Mouse (Mus musculus): Measurements from ENCODE around the gene Add3.

Add3 gene

GRCm38 (mm10) chr19:53130399-53131175 lies 9.7 kb upstream of the Add3 start:
- in situ Hi-C loops (cut with MseI, MboI): no loop called here

GRCm38 (mm10) chr19:53132471-53132870 lies 7.8 kb upstream of the Add3 start:
- in situ Hi-C loops (cut with MseI, MboI): no loop called here

- in situ Hi-C loops (cut with MseI, MboI): no loop called here
Observed at GRCm38 (mm10) chr19:53136336-53137090, 3.7 kb upstream of the Add3 start.

- in situ Hi-C loops (cut with MseI, MboI): no loop called here
Observed at GRCm38 (mm10) chr19:53137116-53137670, 3.0 kb upstream of the Add3 start.

- in situ Hi-C loops (cut with MseI, MboI): no loop called here
Observed at GRCm38 (mm10) chr19:53140804-53141250, 584 bp downstream of the Add3 start.

GRCm38 (mm10) chr19:53141251-53142072 lies 1.2 kb downstream of the Add3 start:
- in situ Hi-C loops (cut with MseI, MboI): no loop called here

- in situ Hi-C loops (cut with MseI, MboI): no loop called here
Observed at GRCm38 (mm10) chr19:53142190-53143107, 2.2 kb downstream of the Add3 start.

- in situ Hi-C loops (cut with MseI, MboI): no loop called here
Observed at GRCm38 (mm10) chr19:53143108-53143971, 3.1 kb downstream of the Add3 start.

GRCm38 (mm10) chr19:53145075-53145474 lies 4.8 kb downstream of the Add3 start:
- in situ Hi-C loops (cut with MseI, MboI): no loop called here

GRCm38 (mm10) chr19:53149381-53149780 lies 9.1 kb downstream of the Add3 start:
- in situ Hi-C loops (cut with MseI, MboI): no loop called here

GRCm38 (mm10) chr19:53152451-53152850 lies 12.2 kb downstream of the Add3 start:
- in situ Hi-C loops (cut with MseI, MboI): no loop called here

- in situ Hi-C loops (cut with MseI, MboI): no loop called here
Observed at GRCm38 (mm10) chr19:53153096-53153495, 12.9 kb downstream of the Add3 start.

- in situ Hi-C loops (cut with MseI, MboI): no loop called here
Observed at GRCm38 (mm10) chr19:53154156-53154555, 13.9 kb downstream of the Add3 start.

- in situ Hi-C loops (cut with MseI, MboI): no loop called here
Observed at GRCm38 (mm10) chr19:53156361-53156760, 16.1 kb downstream of the Add3 start.

GRCm38 (mm10) chr19:53157176-53157575 lies 16.9 kb downstream of the Add3 start:
- in situ Hi-C loops (cut with MseI, MboI): no loop called here

- in situ Hi-C loops (cut with MseI, MboI): no loop called here
Observed at GRCm38 (mm10) chr19:53159351-53159750, 19.1 kb downstream of the Add3 start.

GRCm38 (mm10) chr19:53162927-53163326 lies 22.7 kb downstream of the Add3 start:
- in situ Hi-C loops (cut with MseI, MboI): no loop called here

GRCm38 (mm10) chr19:53164645-53165044 lies 24.4 kb downstream of the Add3 start:
- in situ Hi-C loops (cut with MseI, MboI): no loop called here

Data from mouse trophoblast stem cell (cell line).